Mouse (Mus musculus) spleen, adult 12 weeks (tissue): ENCODE data around the gene Meioc.

Experiments
- DNase-seq: peaks from one replicate; pipeline ENCODE4 v3.0.0; 2022; ENCODE audit warnings: low spot score

The Meioc gene

GRCm38 (mm10) chr11:102663416-102663815 lies at the start of gene Meioc:
Gene Meioc, plus strand, starts transcription at chr11:102663716.
- no peak for DNase-seq

GRCm38 (mm10) chr11:102619449-102619848 lies 44.1 kb upstream of the Meioc start:
- no peak for DNase-seq

- no peak for DNase-seq
These were observed 39.4 kb upstream of the Meioc start for GRCm38 (mm10) chr11:102623876-102624789.

GRCm38 (mm10) chr11:102624888-102625407 lies 38.6 kb upstream of the Meioc start:
- no peak for DNase-seq

GRCm38 (mm10) chr11:102627171-102627931 lies 36.2 kb upstream of the Meioc start:
- DNase-seq: no peak

GRCm38 (mm10) chr11:102628529-102628928 lies 35.0 kb upstream of the Meioc start:
- DNase-seq: no peak

GRCm38 (mm10) chr11:102629375-102629774 lies 34.1 kb upstream of the Meioc start:
- no peak for DNase-seq

- no peak for DNase-seq
These were observed 32.8 kb upstream of the Meioc start for GRCm38 (mm10) chr11:102630731-102631130.

- DNase-seq: no peak
These were observed 32.3 kb upstream of the Meioc start for GRCm38 (mm10) chr11:102631203-102631602.

- no peak for DNase-seq
These were observed 30.8 kb upstream of the Meioc start for GRCm38 (mm10) chr11:102632725-102633124.

GRCm38 (mm10) chr11:102633379-102633778 lies 30.1 kb upstream of the Meioc start:
- DNase-seq: no peak

GRCm38 (mm10) chr11:102636887-102637286 lies 26.6 kb upstream of the Meioc start:
- DNase-seq: no peak

- DNase-seq: no peak
These were observed 19.6 kb upstream of the Meioc start for GRCm38 (mm10) chr11:102643891-102644382.

- no peak for DNase-seq
These were observed 17.3 kb upstream of the Meioc start for GRCm38 (mm10) chr11:102646226-102646625.

GRCm38 (mm10) chr11:102647885-102648284 lies 15.6 kb upstream of the Meioc start:
- DNase-seq: no peak

GRCm38 (mm10) chr11:102651381-102651780 lies 12.1 kb upstream of the Meioc start:
- DNase-seq: no peak

GRCm38 (mm10) chr11:102652844-102653243 lies 10.7 kb upstream of the Meioc start:
- no peak for DNase-seq

- no peak for DNase-seq
These were observed 7.6 kb upstream of the Meioc start for GRCm38 (mm10) chr11:102655888-102656287.

GRCm38 (mm10) chr11:102656326-102656926 lies 7.1 kb upstream of the Meioc start:
- no peak for DNase-seq

GRCm38 (mm10) chr11:102656931-102657330 lies 6.6 kb upstream of the Meioc start:
- DNase-seq: no peak

GRCm38 (mm10) chr11:102665151-102665550 lies 1.6 kb downstream of the Meioc start:
- no peak for DNase-seq
